In the genomic region with DNA sequence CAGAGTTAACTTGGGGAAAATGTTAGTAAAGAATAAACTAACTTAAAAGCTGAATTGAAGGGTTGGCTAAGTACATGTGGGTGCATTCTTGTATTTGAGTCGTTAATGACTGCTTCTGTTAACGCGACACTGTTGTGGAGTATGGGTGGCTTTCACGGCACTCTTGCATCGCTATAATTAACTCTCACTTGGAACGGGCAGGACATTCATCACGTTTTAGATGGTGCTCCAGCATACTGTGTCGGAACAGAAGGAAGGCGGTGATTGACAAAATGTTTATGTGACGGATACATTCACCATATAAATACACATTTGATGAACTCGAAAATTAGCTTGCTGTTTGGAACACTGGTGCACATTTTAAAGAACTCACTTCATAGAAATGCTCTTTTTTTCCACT, we compare ENCODE assay signal across 14 mouse cellular contexts. TPM values are rescaled to one million over a fixed set of nuclear protein-coding genes. Genes with fewer than 3 reads are reported as not detected.
"Had no signal": no experiment of that assay in that cellular context is flagged by ENCODE, and none has a peak within 500 bp of the region (broad histone marks: within the 10 kb centered on the region; RNA-seq: fewer than 3 reads in every experiment).

No protein-coding gene starts in this region.

- H3K4me1 ChIP-seq: limb, embryonic 12.5 days; liver, embryonic 13.5 days; midbrain, embryonic 13.5 days had no signal

- H3K36me3 ChIP-seq: limb, embryonic 12.5 days; liver, embryonic 13.5 days; midbrain, embryonic 13.5 days had no signal

- H3K4me3 ChIP-seq: limb, embryonic 12.5 days; liver, embryonic 13.5 days; midbrain, embryonic 13.5 days had no signal

- H3K27me3 ChIP-seq: limb, embryonic 12.5 days; liver, embryonic 13.5 days; midbrain, embryonic 13.5 days had no signal

- H3K9ac ChIP-seq: limb, embryonic 12.5 days; liver, embryonic 13.5 days; liver, postnatal 0 days; midbrain, embryonic 13.5 days had no signal

- H3K9me3 ChIP-seq: limb, embryonic 12.5 days; liver, embryonic 13.5 days; midbrain, embryonic 13.5 days had no signal

- ATAC-seq: liver, postnatal 0 days; midbrain, embryonic 13.5 days had no signal

- H3K27ac ChIP-seq: kidney, postnatal 0 days; limb, embryonic 12.5 days; liver, embryonic 13.5 days; midbrain, embryonic 13.5 days had no signal

- H3K4me2 ChIP-seq: limb, embryonic 12.5 days; liver, embryonic 13.5 days; midbrain, embryonic 13.5 days had no signal

- DNase-seq: kidney, postnatal 36 days; liver; liver, embryonic 13.5 days; liver, postnatal 0 days; lung, postnatal 10 days; right cerebral cortex, postnatal 14 days; thymus, postnatal 36 days had no signal

RNA-seq across cellular contexts. Expression of gene A730009L09Rik, which starts 29.0 kb away (rescaled TPM):
- polyA plus RNA-seq: kidney, postnatal 0 days; limb, embryonic 12.5 days; liver, embryonic 13.5 days; liver, postnatal 0 days; neural tube, embryonic 14.5 days; spleen, adult 2 months; stomach, embryonic 16.5 days; thymus, postnatal 0 days had no signal
